Mouse (Mus musculus): ENCODE measurements at regions not wholly inside any gene's neighbourhood (a gene's known extent, or its start where the extent isn't known, plus 50 kb on each side); places are given as distances from the start of the nearest gene placed in this dataset.

DNA sequence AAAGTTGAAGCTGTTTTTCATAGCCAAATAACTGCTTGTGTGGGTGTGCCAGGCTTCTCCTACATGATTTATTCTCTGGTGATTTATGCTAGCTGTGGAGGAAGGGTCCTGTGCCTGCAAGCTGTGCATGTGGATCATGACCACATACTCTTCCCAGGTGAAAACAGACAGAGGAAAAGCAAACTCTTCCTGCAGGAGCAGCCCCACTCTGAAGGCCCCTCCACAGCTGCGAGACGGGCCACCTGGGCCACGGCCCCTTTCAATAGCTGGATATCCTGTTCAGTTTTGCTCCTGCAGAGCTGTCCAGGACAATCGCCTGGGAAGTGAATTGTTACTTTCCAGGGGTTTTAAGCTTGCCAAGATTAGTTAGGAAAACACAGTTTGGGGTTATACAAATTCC, 722.3 kb upstream of the Marcks start:
- H3K4me1 ChIP-seq (replicated peaks): no peaks in the 10 kb centered on the region
- no peak for ATAC-seq (ENCODE audit: low read depth)
- no peak for DNase-seq
- no peak overlapping the region for H3K4me2 ChIP-seq
- no peak overlapping the region for H3K4me3 ChIP-seq (replicated peaks)
- WGBS (ENCODE audit: insufficient replicate concordance): 55% methylated on average over 4 of the region's 4 CpGs
- H3K27ac ChIP-seq: no peak overlapping the region
- no peak overlapping the region for H3K9ac ChIP-seq
- H3K36me3 ChIP-seq: no peaks in the 10 kb centered on the region
- no peaks in the 10 kb centered on the region for H3K9me3 ChIP-seq (replicated peaks)
- H3K27me3 ChIP-seq: no peaks in the 10 kb centered on the region

GRCm38 (mm10) chr10:37849291-37849846, 710.6 kb upstream of the Marcks start:
- H3K4me1 ChIP-seq (replicated peaks): no peaks in the 10 kb centered on the region
- no peak overlapping the region for H3K4me3 ChIP-seq (replicated peaks)
- no peak overlapping the region for H3K9ac ChIP-seq
- no peak overlapping the region for H3K4me2 ChIP-seq
- ATAC-seq (ENCODE audit: low read depth) (no peak), DNase-seq (no peak)
- WGBS (ENCODE audit: insufficient replicate concordance): 33% methylated on average over 1 of the region's 1 CpGs
- no peak overlapping the region for H3K27ac ChIP-seq
- no peaks in the 10 kb centered on the region for H3K27me3 ChIP-seq
- H3K36me3 ChIP-seq: no peaks in the 10 kb centered on the region
- no peaks in the 10 kb centered on the region for H3K9me3 ChIP-seq (replicated peaks)

- no peak overlapping the region for H3K4me3 ChIP-seq (replicated peaks)
- no peak for ATAC-seq (ENCODE audit: low read depth)
- H3K4me1 ChIP-seq (replicated peaks): no peaks in the 10 kb centered on the region
- H3K36me3 ChIP-seq: no peaks in the 10 kb centered on the region
- no peak overlapping the region for H3K9ac ChIP-seq
- no peaks in the 10 kb centered on the region for H3K9me3 ChIP-seq (replicated peaks)
- H3K27me3 ChIP-seq: no peaks in the 10 kb centered on the region
- WGBS (ENCODE audit: insufficient replicate concordance): 70% methylated on average over 5 of the region's 5 CpGs
- H3K27ac ChIP-seq: no peak overlapping the region
- no peak overlapping the region for H3K4me2 ChIP-seq
- DNase-seq: no peak
Observed at GRCm38 (mm10) chr10:37842820-37843219, 704.1 kb upstream of the Marcks start.

- H3K27me3 ChIP-seq: no peaks in the 10 kb centered on the region
- 28% methylated on average over 2 of the region's 2 CpGs for WGBS (ENCODE audit: insufficient replicate concordance)
Observed at GRCm38 (mm10) chr10:37841842-37842241, 703.1 kb upstream of the Marcks start.

DNA sequence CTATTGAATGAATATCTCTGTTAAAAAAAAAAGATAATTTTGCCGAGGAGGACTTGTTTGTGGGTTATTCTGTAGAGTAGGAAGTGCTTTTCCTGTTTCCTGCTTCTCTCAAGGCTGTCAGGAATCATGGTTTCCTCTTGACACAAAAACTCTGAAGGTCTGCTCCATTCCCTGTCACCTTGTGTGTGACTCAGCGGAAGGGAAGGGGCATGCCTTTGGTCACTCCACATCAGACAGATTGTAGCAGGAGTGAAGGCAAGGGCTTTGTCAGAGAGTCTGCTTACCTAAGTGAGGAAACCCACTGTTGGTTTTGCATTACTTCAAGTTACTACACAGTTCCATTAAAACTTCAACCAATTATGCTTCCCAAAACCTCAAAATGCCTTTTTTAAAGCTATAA, 699.0 kb upstream of the Marcks start:
- Histone ChIP-seq H3K9ac (no peak overlapping the region), H3K4me3 (replicated peaks) (no peak overlapping the region), H3K27ac (no peak overlapping the region), H3K4me1 (replicated peaks) (no peaks in the 10 kb centered on the region), H3K9me3 (replicated peaks) (no peaks in the 10 kb centered on the region), H3K4me2 (no peak overlapping the region), H3K36me3 (no peaks in the 10 kb centered on the region), H3K27me3 (no peaks in the 10 kb centered on the region)
- 19% methylated on average over 2 of the region's 2 CpGs for WGBS (ENCODE audit: insufficient replicate concordance)
- ATAC-seq (ENCODE audit: low read depth): no peak
- no peak for DNase-seq

More at GRCm38 (mm10) chr10:37841842-37842241, 703.1 kb upstream of the Marcks start:
- H3K4me1 ChIP-seq (replicated peaks): no peaks in the 10 kb centered on the region
- no peaks in the 10 kb centered on the region for H3K36me3 ChIP-seq
- no peak overlapping the region for H3K4me2 ChIP-seq
- DNase-seq (no peak), ATAC-seq (ENCODE audit: low read depth) (no peak)
- no peak overlapping the region for H3K27ac ChIP-seq
- H3K9me3 ChIP-seq (replicated peaks): no peaks in the 10 kb centered on the region
- H3K4me3 ChIP-seq (replicated peaks): no peak overlapping the region
- H3K9ac ChIP-seq: no peak overlapping the region

DNA sequence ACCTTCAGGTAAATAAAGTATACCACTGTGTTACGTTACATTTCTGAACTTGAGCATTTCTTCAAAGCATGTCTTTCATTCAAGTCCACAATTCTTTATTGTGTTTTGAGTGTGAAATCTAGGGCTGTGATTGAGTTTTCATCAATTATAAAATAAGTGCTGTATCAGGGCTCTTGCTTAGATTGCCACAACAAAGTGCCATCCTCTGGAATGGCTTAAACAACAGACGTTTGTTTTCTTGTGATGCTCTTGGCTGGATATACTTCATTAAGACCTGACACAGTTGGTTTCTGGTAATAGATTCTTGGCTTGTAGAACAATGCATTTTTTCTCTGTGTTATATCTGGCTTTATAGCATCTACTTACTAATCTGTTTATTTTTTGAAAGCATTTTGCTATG, 674.3 kb upstream of the Marcks start:
- Histone ChIP-seq H3K9me3 (replicated peaks) (no peaks in the 10 kb centered on the region), H3K4me1 (replicated peaks) (no peaks in the 10 kb centered on the region), H3K4me3 (replicated peaks) (no peak overlapping the region), H3K27me3 (no peaks in the 10 kb centered on the region), H3K4me2 (no peak overlapping the region), H3K36me3 (no peaks in the 10 kb centered on the region), H3K27ac (no peak overlapping the region), H3K9ac (no peak overlapping the region)
- DNase-seq (no peak), ATAC-seq (ENCODE audit: low read depth) (no peak)
- 63% methylated on average over 2 of the region's 2 CpGs for WGBS (ENCODE audit: insufficient replicate concordance)

DNA sequence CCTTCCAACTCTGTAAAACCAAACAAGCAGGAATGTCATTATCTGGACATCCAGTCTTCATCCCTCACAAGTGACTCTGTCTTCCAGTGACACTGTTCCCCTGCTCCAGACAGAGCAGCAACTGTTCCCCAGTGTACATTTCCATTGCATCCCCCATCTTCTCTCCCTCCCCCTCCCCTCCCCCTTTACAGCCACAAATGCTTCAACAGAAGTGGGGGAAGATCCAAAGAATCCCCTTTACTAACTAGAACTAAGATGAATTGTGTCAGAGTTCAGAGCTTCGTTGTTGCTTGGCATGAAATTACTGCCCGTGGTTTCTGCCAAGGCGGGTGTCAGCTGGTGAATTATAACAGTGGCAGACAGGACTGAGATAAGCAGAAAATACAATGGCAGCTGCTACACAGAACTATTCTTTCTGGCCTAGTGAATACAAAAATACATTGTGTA, 673.7 kb upstream of the Marcks start:
- WGBS (ENCODE audit: insufficient replicate concordance): 37% methylated on average over 3 of the region's 3 CpGs
- no peak for DNase-seq

DNA sequence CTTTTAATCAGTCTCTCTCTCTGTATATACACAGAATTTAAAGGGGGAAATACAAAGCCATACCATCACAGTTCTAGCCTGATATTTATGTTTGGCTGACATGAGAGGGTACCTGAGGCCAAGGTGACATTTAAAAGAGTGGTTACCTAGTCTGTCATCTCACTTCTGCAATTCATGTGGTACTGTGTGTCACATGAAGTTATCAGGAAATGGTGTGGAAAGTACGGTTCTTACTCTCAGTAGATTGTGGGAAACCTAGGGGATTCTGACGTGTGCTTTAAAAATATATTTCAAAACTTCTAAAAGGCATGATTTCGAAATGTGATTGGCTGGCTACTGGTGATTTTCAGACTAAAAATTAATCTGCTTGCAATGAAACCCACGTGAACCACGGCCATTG, 673.1 kb upstream of the Marcks start:
- Histone ChIP-seq H3K9me3 (replicated peaks) (no peaks in the 10 kb centered on the region), H3K9ac (no peak overlapping the region), H3K27ac (no peak overlapping the region), H3K27me3 (no peaks in the 10 kb centered on the region), H3K36me3 (no peaks in the 10 kb centered on the region), H3K4me1 (replicated peaks) (no peaks in the 10 kb centered on the region), H3K4me2 (no peak overlapping the region), H3K4me3 (replicated peaks) (no peak overlapping the region)
- ATAC-seq (ENCODE audit: low read depth): no peak
- DNase-seq: no peak
- 54% methylated on average over 5 of the region's 5 CpGs for WGBS (ENCODE audit: insufficient replicate concordance)

More for the DNA sequence above, 673.7 kb upstream of the Marcks start:
- ATAC-seq (ENCODE audit: low read depth): no peak
- H3K4me1 ChIP-seq (replicated peaks): no peaks in the 10 kb centered on the region
- no peak overlapping the region for H3K9ac ChIP-seq
- H3K27me3 ChIP-seq: no peaks in the 10 kb centered on the region
- no peaks in the 10 kb centered on the region for H3K36me3 ChIP-seq
- no peaks in the 10 kb centered on the region for H3K9me3 ChIP-seq (replicated peaks)
- no peak overlapping the region for H3K4me3 ChIP-seq (replicated peaks)
- H3K4me2 ChIP-seq: no peak overlapping the region
- no peak overlapping the region for H3K27ac ChIP-seq

DNA sequence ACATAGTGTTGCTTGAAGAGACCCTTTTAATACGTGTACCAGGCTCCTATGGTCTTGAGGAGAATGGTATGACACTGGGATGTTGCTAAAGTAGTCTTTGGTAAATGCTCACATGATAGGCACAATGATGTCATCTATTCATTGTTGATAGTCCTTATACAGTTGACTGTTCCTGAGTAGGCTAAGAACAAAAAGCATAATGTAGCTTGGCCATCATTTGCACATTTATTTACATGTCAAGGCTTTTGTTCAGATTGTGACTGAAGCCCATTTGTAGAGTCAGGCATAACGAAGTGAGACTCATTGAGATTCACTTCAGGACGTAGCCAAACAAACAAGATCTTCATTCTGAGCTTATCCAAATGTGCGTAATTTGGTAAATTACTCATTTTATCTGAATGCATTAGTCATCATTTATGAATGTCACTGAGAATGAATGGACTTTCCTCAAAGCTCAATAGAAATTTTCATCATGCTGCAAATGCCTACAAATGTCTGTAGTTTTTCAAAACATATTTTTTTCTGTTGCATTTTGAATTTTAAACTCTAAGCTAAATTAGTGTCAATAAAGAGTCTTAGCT, 664.6 kb upstream of the Marcks start:
- Histone ChIP-seq H3K4me2 (no peak overlapping the region), H3K36me3 (no peaks in the 10 kb centered on the region), H3K27me3 (no peaks in the 10 kb centered on the region), H3K27ac (no peak overlapping the region), H3K4me1 (replicated peaks) (no peaks in the 10 kb centered on the region), H3K9me3 (replicated peaks) (no peaks in the 10 kb centered on the region), H3K4me3 (replicated peaks) (no peak overlapping the region), H3K9ac (no peak overlapping the region)
- no peak for DNase-seq
- 54% methylated on average over 4 of the region's 4 CpGs for WGBS (ENCODE audit: insufficient replicate concordance)
- no peak for ATAC-seq (ENCODE audit: low read depth)

GRCm38 (mm10) chr10:37799397-37799796, 660.7 kb upstream of the Marcks start:
- Histone ChIP-seq H3K4me3 (replicated peaks) (no peak overlapping the region), H3K9me3 (replicated peaks) (no peaks in the 10 kb centered on the region), H3K36me3 (no peaks in the 10 kb centered on the region), H3K27ac (no peak overlapping the region), H3K9ac (no peak overlapping the region), H3K4me2 (no peak overlapping the region), H3K4me1 (replicated peaks) (no peaks in the 10 kb centered on the region), H3K27me3 (no peaks in the 10 kb centered on the region)
- ATAC-seq (ENCODE audit: low read depth): no peak
- 53% methylated on average over 2 of the region's 2 CpGs for WGBS (ENCODE audit: insufficient replicate concordance)
- no peak for DNase-seq

DNA sequence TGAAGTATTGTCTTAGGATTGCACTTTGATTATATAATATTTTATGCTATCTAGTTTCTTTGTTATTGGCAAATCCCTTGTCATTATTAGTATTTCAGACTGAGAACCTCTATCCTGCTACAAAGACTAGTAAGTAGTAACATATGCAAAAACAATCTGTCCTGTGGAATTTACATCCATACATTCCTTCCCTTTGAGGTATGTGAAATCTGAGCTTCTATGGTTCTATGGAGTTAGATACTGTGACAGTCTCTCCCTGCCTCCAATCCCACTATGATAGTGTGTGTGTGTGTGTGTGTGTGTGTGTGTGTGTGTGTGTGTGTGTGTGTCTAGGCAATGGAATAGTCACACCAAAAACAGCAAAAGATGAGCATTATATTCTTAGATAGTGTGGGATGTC, 659.6 kb upstream of the Marcks start:
- Histone ChIP-seq H3K9me3 (replicated peaks) (no peaks in the 10 kb centered on the region), H3K4me1 (replicated peaks) (no peaks in the 10 kb centered on the region), H3K4me2 (no peak overlapping the region), H3K9ac (no peak overlapping the region), H3K36me3 (no peaks in the 10 kb centered on the region), H3K27ac (no peak overlapping the region), H3K4me3 (replicated peaks) (no peak overlapping the region), H3K27me3 (no peaks in the 10 kb centered on the region)
- no peak for DNase-seq
- ATAC-seq (ENCODE audit: low read depth): no peak

- no peak for ATAC-seq (ENCODE audit: low read depth)
- no peak overlapping the region for H3K4me2 ChIP-seq
Observed at GRCm38 (mm10) chr10:37797701-37798100, 659.0 kb upstream of the Marcks start.

More at GRCm38 (mm10) chr10:37797701-37798100, 659.0 kb upstream of the Marcks start:
- no peak for DNase-seq
- no peaks in the 10 kb centered on the region for H3K27me3 ChIP-seq
- H3K4me1 ChIP-seq (replicated peaks): no peaks in the 10 kb centered on the region
- H3K9ac ChIP-seq: no peak overlapping the region
- no peak overlapping the region for H3K4me3 ChIP-seq (replicated peaks)
- WGBS (ENCODE audit: insufficient replicate concordance): 49% methylated on average over 5 of the region's 5 CpGs
- H3K27ac ChIP-seq: no peak overlapping the region
- no peaks in the 10 kb centered on the region for H3K36me3 ChIP-seq
- H3K9me3 ChIP-seq (replicated peaks): no peaks in the 10 kb centered on the region

Measured in liver, embryonic 13.5 days (tissue).